Mouse (Mus musculus) C2C12 (cell line): Measurements from ENCODE around the gene Ttn. TPM values are rescaled to one million over a fixed set of nuclear protein-coding genes. Genes with fewer than 3 reads are reported as not detected.

Source experiments
- H3K27me3 ChIP-seq: one replicate; pipeline ENCODE4 v1.6.1; 2011; ENCODE audit not compliant: control insufficient read depth, insufficient read depth, insufficient read length
- H3K36me3 ChIP-seq: one replicate; pipeline ENCODE4 v1.6.1; 2011; ENCODE audit not compliant: control insufficient read depth, insufficient read depth
- H3K4me3 ChIP-seq: one replicate; pipeline ENCODE4 v1.5.1; 2011; ENCODE audit warnings: mild to moderate bottlenecking, control low read depth; ENCODE audit not compliant: poor library complexity, insufficient read depth, severe bottlenecking
- H3K79me2 ChIP-seq: one replicate; pipeline ENCODE4 v1.6.1; 2011; ENCODE audit not compliant: control insufficient read depth, insufficient read depth
- H3K79me3 ChIP-seq: one replicate; pipeline ENCODE4 v1.6.1; 2011; ENCODE audit warnings: low read depth, control low read depth
- H3ac ChIP-seq: one replicate; pipeline ENCODE3; 2011; ENCODE audit warnings: low read depth; ENCODE audit not compliant: control insufficient read depth, insufficient read length
- CEBPB ChIP-seq: IDR thresholded peaks from one replicate; pipeline ENCODE4 v1.6.1; 2011; ENCODE audit warnings: low read depth, mild to moderate bottlenecking, control low read depth, moderate library complexity
- CTCF ChIP-seq: IDR thresholded peaks from one replicate; pipeline ENCODE4 v1.5.1; 2011; ENCODE audit not compliant: control insufficient read depth, insufficient read depth, insufficient read length
- FOSL1 ChIP-seq: IDR thresholded peaks from one replicate; pipeline ENCODE4 v1.8.0; 2011; ENCODE audit warnings: mild to moderate bottlenecking, low read length; ENCODE audit not compliant: poor library complexity, insufficient read depth, severe bottlenecking
- MAX ChIP-seq: IDR thresholded peaks from one replicate; pipeline ENCODE4 v1.6.1; 2011; ENCODE audit warnings: mild to moderate bottlenecking, control low read depth
- MYOD1 ChIP-seq: IDR thresholded peaks from one replicate; pipeline ENCODE4 v1.6.1; 2011; ENCODE audit warnings: low read depth; ENCODE audit not compliant: control insufficient read depth, insufficient read length
- MYOG ChIP-seq: IDR thresholded peaks from one replicate; pipeline ENCODE4 v1.6.1; 2011; ENCODE audit not compliant: control insufficient read depth, insufficient read length; ENCODE audit errors: extremely low read depth
- USF1 ChIP-seq: IDR thresholded peaks from one replicate; pipeline ENCODE4 v1.6.1; 2011; ENCODE audit warnings: low read depth, mild to moderate bottlenecking, control low read depth, moderate library complexity
- polyA plus RNA-seq: library from polyadenylated mRNA; unstranded; fragments of >200 nt; fragmentation: generic; extraction: Trizol; gene quantifications from one replicate; pipeline ENCODE4 v1.2.1, GENCODE M21; 2012; ENCODE audit warnings: missing spikeins

The Ttn gene
- polyA plus RNA-seq, 1 experiment, result 0.43 TPM

DNA sequence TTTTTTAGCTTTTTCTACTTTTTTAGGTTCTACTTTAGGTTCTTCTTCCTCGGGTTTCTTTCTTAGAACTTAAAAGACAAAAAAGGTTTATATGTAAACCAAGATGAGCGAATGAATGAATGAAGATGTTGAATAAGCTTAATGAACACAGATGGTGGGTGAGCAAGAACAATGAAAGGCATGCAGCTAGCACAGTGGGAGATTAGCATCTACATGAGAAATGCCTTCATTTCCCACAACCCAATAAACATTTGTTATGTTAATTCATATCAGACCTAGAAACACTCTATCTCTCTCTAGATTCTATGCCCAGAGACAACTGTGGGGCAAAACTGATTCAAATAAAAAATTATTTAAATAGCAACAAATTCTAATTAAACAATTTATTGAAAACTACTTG, 164.6 kb downstream of the Ttn start:
- H3K79me3 ChIP-seq, result no peaks in the 10 kb centered on the region
- no peak overlapping the region for H3ac ChIP-seq
- H3K79me2 ChIP-seq, result no peaks in the 10 kb centered on the region
- no peaks in the 10 kb centered on the region for H3K36me3 ChIP-seq
- no peak for TF ChIP-seq CTCF
- TF ChIP-seq FOSL1, result no peak
- no peak for TF ChIP-seq MYOG
- TF ChIP-seq CEBPB, result no peak
- no peak for TF ChIP-seq MAX
- no peak for TF ChIP-seq USF1
- TF ChIP-seq MYOD1, result no peak
- no peak overlapping the region for H3K4me3 ChIP-seq
- H3K27me3 ChIP-seq, result no peaks in the 10 kb centered on the region

DNA sequence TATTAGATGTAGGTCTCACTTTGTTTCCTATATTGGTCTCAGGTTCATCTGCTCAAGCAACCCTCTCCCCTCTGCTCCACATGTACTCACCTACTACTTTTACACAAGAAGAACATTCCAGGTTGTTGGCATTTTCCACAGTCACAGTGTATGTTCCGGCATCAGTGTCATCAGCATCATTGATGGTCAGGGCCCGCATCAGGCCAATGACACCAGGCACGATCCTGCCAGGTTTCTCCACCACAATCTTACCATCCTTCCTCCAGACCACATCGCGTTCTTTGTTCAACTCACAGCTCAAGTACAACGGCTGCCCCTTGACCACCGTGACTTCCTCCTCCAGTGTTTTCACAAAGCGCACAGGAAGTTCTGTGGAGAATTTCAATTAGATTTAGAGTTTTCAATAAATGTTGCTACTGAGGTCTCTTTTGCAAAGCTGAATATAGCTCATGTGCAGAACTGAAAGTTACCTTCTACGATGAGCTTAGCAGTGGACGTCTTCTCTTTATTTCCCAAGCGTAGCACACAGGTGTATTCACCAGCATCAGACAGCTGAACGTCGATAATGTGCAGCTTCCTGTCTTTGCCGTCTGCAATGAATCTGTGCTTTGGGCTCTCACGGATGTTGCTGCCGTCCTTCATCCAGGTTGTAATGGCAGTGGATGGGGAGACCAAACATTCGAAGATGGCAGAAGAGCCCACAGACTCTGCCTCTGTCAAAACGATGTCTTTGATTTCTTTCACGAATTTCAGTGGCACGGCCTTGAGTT, 168.1 kb downstream of the Ttn start:
- Histone ChIP-seq H3K4me3 (no peak overlapping the region), H3K27me3 (no peaks in the 10 kb centered on the region), H3ac (no peak overlapping the region), H3K36me3 (no peaks in the 10 kb centered on the region), H3K79me2 (no peaks in the 10 kb centered on the region), H3K79me3 (no peaks in the 10 kb centered on the region)
- TF ChIP-seq USF1, result no peak
- TF ChIP-seq FOSL1, result no peak
- TF ChIP-seq MYOG, result no peak
- no peak for TF ChIP-seq CEBPB
- no peak for TF ChIP-seq MYOD1
- no peak for TF ChIP-seq CTCF
- TF ChIP-seq MAX, result no peak

DNA sequence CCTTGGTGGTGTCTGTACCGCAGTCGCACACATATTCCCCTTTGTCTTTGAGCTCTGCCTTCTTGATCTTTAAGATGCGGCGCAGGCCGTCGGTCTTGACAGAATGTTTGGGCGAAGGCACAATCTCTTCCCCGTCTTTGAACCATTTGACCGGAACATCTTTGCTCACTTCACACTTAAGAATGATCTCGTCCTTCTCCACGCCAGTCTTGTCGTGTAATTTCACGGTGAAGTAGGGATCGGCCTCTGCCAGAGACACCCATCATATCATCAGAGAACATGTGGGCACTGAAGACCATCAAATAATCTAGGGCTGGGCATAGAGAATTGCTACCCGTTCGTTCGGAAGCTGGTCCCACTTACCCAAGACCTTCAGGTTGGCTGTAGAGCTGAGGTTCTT, 171.2 kb downstream of the Ttn start:
- Histone ChIP-seq H3K27me3 (no peaks in the 10 kb centered on the region), H3K79me2 (no peaks in the 10 kb centered on the region), H3K36me3 (no peaks in the 10 kb centered on the region), H3K79me3 (no peaks in the 10 kb centered on the region), H3K4me3 (no peak overlapping the region), H3ac (no peak overlapping the region)
- TF ChIP-seq USF1, result no peak
- no peak for TF ChIP-seq FOSL1
- TF ChIP-seq CTCF, result no peak
- TF ChIP-seq MYOG, result no peak
- TF ChIP-seq MAX, result no peak
- no peak for TF ChIP-seq CEBPB
- TF ChIP-seq MYOD1, result no peak

DNA sequence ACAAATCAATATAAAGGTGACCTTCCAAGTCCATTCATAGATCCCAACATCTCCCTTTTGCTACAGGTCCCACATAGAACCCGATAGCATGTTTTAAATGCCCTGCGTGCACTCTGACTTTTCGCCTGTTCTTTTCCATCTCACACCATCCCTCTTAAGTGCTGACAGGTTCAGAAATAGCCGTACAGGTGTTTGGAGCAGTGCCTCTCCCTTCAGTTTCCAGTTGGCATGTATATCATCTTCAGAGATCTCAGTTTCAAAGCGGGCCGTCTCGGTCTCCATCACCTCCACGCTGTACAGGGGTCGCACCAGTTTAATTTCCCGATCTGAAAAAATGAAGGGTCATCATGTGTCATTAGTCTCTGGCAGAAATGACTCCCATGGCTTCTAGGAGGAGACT, 174.0 kb downstream of the Ttn start:
- Histone ChIP-seq H3ac (no peak overlapping the region), H3K27me3 (no peaks in the 10 kb centered on the region), H3K4me3 (no peak overlapping the region), H3K79me2 (no peaks in the 10 kb centered on the region), H3K36me3 (no peaks in the 10 kb centered on the region), H3K79me3 (no peaks in the 10 kb centered on the region)
- no peak for TF ChIP-seq USF1
- TF ChIP-seq CTCF, result no peak

DNA sequence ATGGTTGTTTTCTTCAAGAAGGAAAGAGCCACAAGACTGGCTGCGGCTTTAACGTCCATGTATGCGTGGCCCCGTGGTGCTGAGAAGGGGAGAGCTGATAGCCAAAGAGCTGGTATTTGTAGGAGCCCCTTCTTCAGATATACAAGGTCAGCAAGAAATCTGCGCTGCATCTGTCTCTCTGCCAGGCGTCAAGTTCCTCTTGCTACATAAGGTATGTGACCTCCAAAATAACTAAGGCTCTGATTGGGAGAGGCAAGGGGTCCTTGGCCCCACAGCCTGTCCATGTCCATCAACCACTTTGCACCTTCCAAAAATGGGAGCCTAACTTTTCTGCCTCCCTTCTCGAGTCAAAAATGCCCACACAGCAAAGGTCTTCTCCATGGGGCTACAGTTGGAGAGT, 175.1 kb downstream of the Ttn start:
- TF ChIP-seq MYOD1 (no peak), MAX (no peak), FOSL1 (no peak), CTCF (no peak), CEBPB (no peak), USF1 (no peak), MYOG (no peak)
- H3K4me3 ChIP-seq, result no peak overlapping the region

DNA sequence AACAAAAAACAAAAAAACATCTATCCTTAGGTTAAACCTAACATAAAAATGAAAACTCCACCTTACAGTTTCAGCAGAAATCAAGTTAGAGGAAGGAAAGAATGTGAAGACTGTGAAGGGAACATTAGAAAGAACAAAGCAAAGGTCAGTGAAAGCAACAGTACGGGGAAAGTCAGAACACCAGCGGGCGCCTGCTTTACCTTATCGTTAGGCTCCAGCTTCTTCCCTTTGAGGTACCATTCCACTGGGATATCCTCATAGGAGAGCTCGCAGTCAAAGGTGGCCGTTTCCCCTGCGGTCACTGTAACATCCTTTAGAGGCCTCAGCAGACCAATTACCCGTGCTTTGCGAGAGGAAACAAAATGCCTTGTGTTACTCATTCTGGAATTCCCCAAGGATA, 175.5 kb downstream of the Ttn start:
- TF ChIP-seq FOSL1 (no peak), MAX (no peak), CEBPB (no peak), CTCF (no peak), MYOG (no peak), MYOD1 (no peak), USF1 (no peak)
- Histone ChIP-seq H3K79me3 (no peaks in the 10 kb centered on the region), H3ac (no peak overlapping the region), H3K27me3 (no peaks in the 10 kb centered on the region), H3K36me3 (no peaks in the 10 kb centered on the region), H3K4me3 (no peak overlapping the region), H3K79me2 (no peaks in the 10 kb centered on the region)

More for the DNA sequence above, 175.1 kb downstream of the Ttn start:
- Histone ChIP-seq H3K36me3 (no peaks in the 10 kb centered on the region), H3ac (no peak overlapping the region), H3K27me3 (no peaks in the 10 kb centered on the region), H3K79me3 (no peaks in the 10 kb centered on the region), H3K79me2 (no peaks in the 10 kb centered on the region)
